Mouse (Mus musculus) hindbrain, embryonic 13.5 days (tissue): ENCODE data around the gene Ankef1. TPM values are rescaled to one million over a fixed set of nuclear protein-coding genes. Genes with fewer than 3 reads are reported as not detected.

Source experiments
- polyA plus RNA-seq: library from polyadenylated mRNA; unstranded; fragments of >200 nt; fragmentation: Nextera tagmentation; extraction: Ambion mirVana; gene quantifications from 2 replicates; pipeline ENCODE4 v1.2.1, GENCODE M21; 2015

Ankef1 gene
- polyA plus RNA-seq, 1 experiment from 2014 or later, result 0.78 TPM

Other genes starting within 250 kb of the Ankef1 start
- gene Pak7, start 113.9 kb upstream of the Ankef1 start, polyA plus RNA-seq, result 35.6 and 35.9 TPM in 2 replicates
- gene Snap25, start 211.5 kb downstream of the Ankef1 start, polyA plus RNA-seq, result 134 and 141 TPM in 2 replicates